Mouse (Mus musculus) forebrain, embryonic 15.5 days (tissue): Measurements from ENCODE around the gene Aldoc. TPM values are rescaled to one million over a fixed set of nuclear protein-coding genes. Genes with fewer than 3 reads are reported as not detected.

Source experiments
- ATAC-seq: fragments of 200-750 bp; cut with Nextera tagmentation; replicated peaks from 2 replicates; pipeline ENCODE4 v1.8.0; 2017; ENCODE audit warnings: mild to moderate bottlenecking, moderate TSS enrichment, moderate library complexity
- H3K27ac ChIP-seq: fragments of 300-500 bp; sonication (generic); replicated peaks from 2 replicates; pipeline ENCODE4 v1.5.1; 2015; ENCODE audit warnings: mild to moderate bottlenecking, inconsistent platforms
- H3K27me3 ChIP-seq: fragments of 300-500 bp; sonication (generic); 2 replicates; pipeline ENCODE4 v1.6.1; 2015; ENCODE audit warnings: inconsistent platforms
- H3K36me3 ChIP-seq: fragments of 300-500 bp; sonication (generic); 2 replicates; pipeline ENCODE4 v1.6.1; 2015; ENCODE audit warnings: mild to moderate bottlenecking, inconsistent platforms
- H3K4me1 ChIP-seq: fragments of 300-500 bp; sonication (generic); 2 replicates; pipeline ENCODE4 v1.6.1; 2015; ENCODE audit warnings: inconsistent platforms
- H3K4me2 ChIP-seq: fragments of 300-500 bp; sonication (generic); replicated peaks from 2 replicates; pipeline ENCODE4 v1.6.1; 2015; ENCODE audit warnings: mild to moderate bottlenecking, inconsistent platforms
- H3K4me3 ChIP-seq: fragments of 300-500 bp; sonication (generic); 2 replicates; pipeline ENCODE4 v1.5.1; 2015; ENCODE audit warnings: mild to moderate bottlenecking, inconsistent platforms
- H3K9ac ChIP-seq: fragments of 300-500 bp; sonication (generic); replicated peaks from 2 replicates; pipeline ENCODE4 v1.6.1; 2015; ENCODE audit warnings: mild to moderate bottlenecking, inconsistent platforms
- H3K9me3 ChIP-seq: fragments of 300-500 bp; sonication (generic); 2 replicates; pipeline ENCODE4 v1.6.1; 2016; ENCODE audit warnings: inconsistent platforms
- WGBS: fragments of 180-500 bp; shearing (Covaris S2); methylation state at CpG from one replicate; pipeline ENCODE4 v1.1.7; 2015; ENCODE audit warnings: mixed read lengths; 5-methylcytosine and 5-hydroxymethylcytosine counted together
- polyA plus RNA-seq: library from polyadenylated mRNA; unstranded; fragments of >200 nt; fragmentation: Nextera tagmentation; extraction: Ambion mirVana; gene quantifications from 2 replicates; pipeline ENCODE4 v1.2.1, GENCODE M21; 2015

Gene Aldoc
- polyA plus RNA-seq, 1 experiment from 2014 or later, result 167 TPM

- no peaks in the 10 kb centered on the region for H3K4me1 ChIP-seq
- no peak for ATAC-seq
- no peak overlapping the region for H3K27ac ChIP-seq
- peaks cover 27% of the 10 kb centered on the region; the same call in 1 of the 2 replicates for H3K36me3 ChIP-seq
- no peak overlapping the region for H3K4me2 ChIP-seq
- no peaks in the 10 kb centered on the region for H3K9me3 ChIP-seq
- no peaks in the 10 kb centered on the region for H3K27me3 ChIP-seq
- no peak overlapping the region for H3K9ac ChIP-seq
- WGBS, result 92% methylated on average over 2 of the region's 2 CpGs
- H3K4me3 ChIP-seq, result no peak overlapping the region
Observed at GRCm38 (mm10) chr11:78313662-78314061, 9.1 kb upstream of the Aldoc start.

GRCm38 (mm10) chr11:78318411-78318810, 4.4 kb upstream of the Aldoc start:
- H3K4me3 ChIP-seq, result no peak overlapping the region
- H3K27ac ChIP-seq, result peak overlapping the region; percentile 33; the same call in 1 of the 2 replicates
- no peaks in the 10 kb centered on the region for H3K9me3 ChIP-seq
- no peak overlapping the region for H3K4me2 ChIP-seq
- no peak for ATAC-seq
- peaks cover 22% of the 10 kb centered on the region; the same call in 1 of the 2 replicates for H3K36me3 ChIP-seq
- H3K9ac ChIP-seq, result no peak overlapping the region
- WGBS, result 50% methylated on average over 2 of the region's 2 CpGs
- H3K4me1 ChIP-seq, result peaks cover 16% of the 10 kb centered on the region
- no peaks in the 10 kb centered on the region for H3K27me3 ChIP-seq

DNA sequence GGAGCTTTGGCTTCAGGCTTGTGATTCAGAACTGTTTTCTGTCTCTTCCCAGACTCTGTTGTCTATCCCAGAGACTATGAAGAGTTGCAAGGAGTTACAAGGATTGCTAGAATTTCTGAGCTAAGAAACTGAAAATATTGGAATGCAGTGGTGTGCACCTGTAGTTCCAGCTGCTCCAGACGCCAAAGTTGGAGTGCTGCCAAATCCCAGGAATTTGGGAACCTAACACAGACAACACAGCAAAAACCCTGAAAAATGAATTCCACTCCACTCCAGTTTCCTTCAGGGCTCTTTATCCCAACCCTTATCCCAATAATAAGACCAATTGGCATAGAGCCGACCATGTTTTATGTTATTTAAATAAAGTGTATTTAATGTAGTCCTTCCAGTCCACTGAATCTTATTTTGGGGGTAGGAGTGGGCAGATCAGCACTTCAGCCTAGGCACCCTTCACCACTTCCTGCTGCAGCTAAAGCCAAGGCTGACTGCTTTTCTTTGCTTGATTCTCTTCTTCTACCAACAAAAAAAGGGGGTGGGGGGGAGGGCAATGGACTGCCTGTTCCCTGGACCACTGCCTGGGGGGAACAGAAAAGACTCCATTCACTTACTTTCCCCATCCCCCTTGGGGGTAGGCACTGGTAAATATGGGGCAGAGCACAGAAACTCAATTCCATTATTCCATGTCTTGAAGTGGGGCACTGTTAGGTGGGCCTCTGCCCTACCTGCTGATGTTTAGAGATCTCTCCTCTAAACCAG, 514 bp upstream of the Aldoc start:
- Histone ChIP-seq H3K9ac (no peak overlapping the region), H3K4me3 (peak overlapping the region; percentile 25), H3K4me1 (peaks cover 28% of the 10 kb centered on the region), H3K9me3 (no peaks in the 10 kb centered on the region), H3K27ac (peak overlapping the region; percentile 82), H3K4me2 (peak overlapping the region; percentile 42), H3K27me3 (no peaks in the 10 kb centered on the region), H3K36me3 (peaks cover 10% of the 10 kb centered on the region; the same call in 1 of the 2 replicates)
- WGBS, result 16% methylated on average over 2 of the region's 2 CpGs
- ATAC-seq, result peak; percentile 58

GRCm38 (mm10) chr11:78324000-78324785, 1.4 kb downstream of the Aldoc start:
- 0 out of 2 replicates have a peak, but pooled peaks cover 6% of the 10 kb centered on the region for H3K36me3 ChIP-seq
- peak overlapping the region; percentile 25 for H3K4me3 ChIP-seq
- no peak overlapping the region for H3K9ac ChIP-seq
- 58% methylated on average over 15 of the region's 15 CpGs for WGBS
- peak overlapping the region; percentile 82; the same call in 1 of the 2 replicates for H3K27ac ChIP-seq
- H3K4me1 ChIP-seq, result peaks cover 33% of the 10 kb centered on the region
- peak overlapping the region; percentile 42 for H3K4me2 ChIP-seq
- H3K27me3 ChIP-seq, result no peaks in the 10 kb centered on the region
- no peaks in the 10 kb centered on the region for H3K9me3 ChIP-seq
- no peak for ATAC-seq

DNA sequence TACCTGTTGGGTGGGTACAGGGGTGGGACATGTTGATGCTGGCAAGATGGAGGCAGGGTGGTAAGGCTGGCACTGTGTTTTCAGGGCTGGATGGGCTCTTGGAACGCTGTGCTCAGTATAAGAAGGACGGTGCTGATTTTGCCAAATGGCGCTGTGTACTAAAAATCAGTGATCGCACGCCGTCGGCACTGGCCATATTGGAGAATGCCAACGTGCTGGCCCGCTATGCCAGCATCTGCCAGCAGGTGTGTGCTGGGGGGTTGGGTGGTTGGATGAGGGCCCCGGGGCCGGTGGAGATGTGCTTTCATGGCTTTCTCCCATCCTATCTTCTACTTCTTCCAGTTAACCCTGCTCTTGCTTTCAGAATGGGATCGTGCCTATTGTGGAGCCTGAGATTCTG, 2.2 kb downstream of the Aldoc start:
- Histone ChIP-seq H3K9me3 (no peaks in the 10 kb centered on the region), H3K36me3 (0 out of 2 replicates have a peak, but pooled peaks cover 4% of the 10 kb centered on the region), H3K4me3 (peak overlapping the region; percentile 25), H3K4me1 (peaks cover 39% of the 10 kb centered on the region), H3K9ac (no peak overlapping the region), H3K27me3 (no peaks in the 10 kb centered on the region), H3K27ac (peak overlapping the region; percentile 2; the same call in 1 of the 2 replicates), H3K4me2 (peak overlapping the region; percentile 42)
- no peak for ATAC-seq
- 87% methylated on average over 12 of the region's 12 CpGs for WGBS

DNA sequence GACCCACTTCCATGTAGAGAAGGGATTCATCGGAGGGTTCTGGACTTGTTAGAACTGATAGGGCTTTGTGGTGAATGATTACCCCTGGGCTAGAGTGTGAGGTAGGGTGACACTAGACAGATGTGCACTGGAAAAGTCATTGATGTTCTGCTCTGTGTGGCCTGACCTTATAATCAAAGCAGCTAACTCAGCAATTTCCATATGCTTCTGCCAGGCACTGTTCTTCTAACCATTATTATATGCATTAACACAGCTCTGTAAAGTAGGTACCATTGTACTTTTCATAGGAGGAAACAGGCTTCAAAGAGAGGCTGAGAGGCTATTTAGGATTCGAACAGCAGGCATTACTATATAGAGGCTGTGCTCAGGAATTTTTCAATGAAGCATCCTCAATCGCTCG, 4.4 kb downstream of the Aldoc start:
- ATAC-seq, result no peak
- WGBS, result 90% methylated on average over 4 of the region's 4 CpGs

DNA sequence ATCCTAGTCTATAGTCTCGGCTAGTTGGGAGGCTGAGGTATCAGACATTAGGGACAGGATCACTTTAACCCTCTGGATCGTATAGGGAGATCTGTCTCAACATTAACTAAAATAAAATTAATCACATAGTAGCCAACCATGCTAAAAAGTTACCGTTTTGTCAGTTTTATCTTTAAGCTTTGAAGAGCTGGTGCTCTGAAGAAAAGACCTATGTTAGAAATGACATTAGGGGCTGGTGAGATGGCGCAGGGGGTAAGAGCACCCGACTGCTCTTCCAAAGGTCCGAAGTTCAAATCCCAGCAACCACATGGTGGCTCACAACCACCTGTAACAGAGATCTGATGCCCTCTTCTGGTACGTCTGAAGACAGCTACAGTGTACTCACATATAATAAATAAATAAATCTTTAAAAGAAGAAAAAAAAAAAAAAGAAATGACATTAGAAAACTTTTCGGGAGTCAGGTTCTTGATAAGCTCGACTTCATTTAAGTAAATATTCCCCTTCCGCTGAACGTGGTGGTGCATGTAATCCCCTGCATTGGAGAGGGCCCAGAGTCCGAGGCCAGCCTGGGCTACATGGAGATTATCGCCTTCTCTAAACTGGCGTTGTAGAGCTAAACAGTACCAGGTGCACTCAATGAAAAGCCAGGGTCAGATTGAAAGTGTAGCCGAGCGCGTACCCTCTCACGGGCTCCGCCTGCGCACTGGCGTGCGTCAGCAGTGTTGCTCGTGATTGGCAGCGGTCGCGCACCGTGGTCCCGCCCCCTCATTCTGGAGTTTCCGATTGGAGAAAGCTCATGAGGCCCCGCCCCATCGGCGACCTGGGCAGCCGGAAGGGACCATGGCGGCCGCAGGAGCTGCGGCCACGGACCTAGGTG, 5.1 kb downstream of the Aldoc start, which contains the start of gene Pigs:
Pigs (plus strand) TSS at position 782 of the 878 bp plus-strand sequence.
- 13% methylated on average over 37 of the region's 37 CpGs for WGBS
- Histone ChIP-seq H3K4me3 (peak within 1 kb of the TSS; percentile 89), H3K9me3 (no peaks in the 10 kb centered on the region), H3K36me3 (peaks cover 8% of the 10 kb centered on the region), H3K4me2 (peak within 1 kb of the TSS; percentile 89), H3K4me1 (peaks cover 32% of the 10 kb centered on the region), H3K27me3 (no peaks in the 10 kb centered on the region), H3K27ac (peak within 1 kb of the TSS; percentile 56), H3K9ac (peak within 1 kb of the TSS; percentile 84)
- peak; percentile 96 for ATAC-seq

More for the DNA sequence above, 4.4 kb downstream of the Aldoc start:
- no peak overlapping the region for H3K9ac ChIP-seq
- no peaks in the 10 kb centered on the region for H3K9me3 ChIP-seq
- H3K27me3 ChIP-seq, result no peaks in the 10 kb centered on the region
- no peak overlapping the region for H3K4me2 ChIP-seq
- H3K4me1 ChIP-seq, result peaks cover 37% of the 10 kb centered on the region
- 0 out of 2 replicates have a peak, but pooled peaks cover 1% of the 10 kb centered on the region for H3K36me3 ChIP-seq
- H3K27ac ChIP-seq, result no peak overlapping the region
- no peak overlapping the region for H3K4me3 ChIP-seq

GRCm38 (mm10) chr11:78328512-78329056, 5.8 kb downstream of the Aldoc start:
- Histone ChIP-seq H3K4me1 (peaks cover 25% of the 10 kb centered on the region), H3K27ac (peak overlapping the region; percentile 56), H3K9ac (peak overlapping the region; percentile 84), H3K36me3 (peaks cover 15% of the 10 kb centered on the region), H3K27me3 (no peaks in the 10 kb centered on the region), H3K4me3 (peak overlapping the region; percentile 89), H3K9me3 (no peaks in the 10 kb centered on the region), H3K4me2 (peak overlapping the region; percentile 89)
- ATAC-seq, result peak; percentile 62
- under 1% methylated on average over 33 of the region's 41 CpGs for WGBS

DNA sequence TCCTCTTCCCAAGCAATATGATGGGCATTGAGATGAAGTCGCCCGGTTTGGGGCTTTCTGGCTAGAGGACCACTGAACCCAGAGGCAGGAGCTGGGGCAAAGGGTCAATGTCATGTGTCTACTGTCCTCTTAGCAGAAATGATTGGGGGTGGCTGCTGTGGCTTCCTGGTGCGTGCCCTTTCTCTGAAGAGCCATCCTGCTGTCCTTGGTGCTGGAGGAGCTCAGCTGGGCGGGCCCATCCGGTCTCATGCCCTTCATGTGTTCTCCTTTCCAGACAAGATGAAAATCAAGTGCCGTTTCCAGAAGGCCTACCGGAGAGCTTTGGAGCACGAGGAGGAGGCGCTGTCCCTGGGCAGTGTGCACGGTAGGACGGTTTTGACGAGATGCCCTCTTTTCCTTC, 9.9 kb downstream of the Aldoc start:
- H3K36me3 ChIP-seq, result peaks cover 44% of the 10 kb centered on the region
- no peak overlapping the region for H3K4me2 ChIP-seq
- no peak overlapping the region for H3K4me3 ChIP-seq
- H3K27me3 ChIP-seq, result no peaks in the 10 kb centered on the region
- 95% methylated on average over 12 of the region's 12 CpGs for WGBS
- no peak overlapping the region for H3K27ac ChIP-seq
- no peaks in the 10 kb centered on the region for H3K9me3 ChIP-seq
- H3K4me1 ChIP-seq, result peaks cover 14% of the 10 kb centered on the region
- no peak overlapping the region for H3K9ac ChIP-seq
- ATAC-seq, result no peak

DNA sequence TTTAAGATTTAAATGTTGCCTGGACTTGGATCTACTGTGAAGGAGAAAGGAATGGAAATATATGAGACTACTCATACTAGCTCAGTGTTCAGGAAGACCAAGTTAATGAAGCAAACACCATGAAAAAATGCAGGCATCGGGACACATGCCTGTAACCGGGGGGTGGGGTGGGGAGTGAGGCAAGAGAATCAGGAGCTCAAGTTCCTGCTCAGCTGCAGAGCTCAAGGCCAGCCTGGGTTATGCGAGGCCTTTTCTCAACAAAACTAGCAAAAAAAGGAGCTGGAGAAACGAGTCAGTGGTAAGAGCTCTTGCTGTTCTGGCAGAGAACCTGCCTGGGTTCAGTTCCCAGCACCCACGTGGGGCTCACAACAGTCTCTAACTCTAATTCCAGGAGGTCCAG, 11.2 kb downstream of the Aldoc start:
- Histone ChIP-seq H3K4me3 (no peak overlapping the region), H3K4me1 (peaks cover 11% of the 10 kb centered on the region), H3K9me3 (no peaks in the 10 kb centered on the region), H3K4me2 (no peak overlapping the region), H3K27me3 (no peaks in the 10 kb centered on the region), H3K27ac (no peak overlapping the region), H3K36me3 (peaks cover 49% of the 10 kb centered on the region), H3K9ac (no peak overlapping the region)
- WGBS, result 92% methylated on average over 5 of the region's 5 CpGs
- no peak for ATAC-seq

GRCm38 (mm10) chr11:78337040-78337439, 14.3 kb downstream of the Aldoc start:
- Histone ChIP-seq H3K9ac (no peak overlapping the region), H3K4me2 (no peak overlapping the region), H3K27me3 (no peaks in the 10 kb centered on the region), H3K36me3 (peaks cover 63% of the 10 kb centered on the region), H3K27ac (no peak overlapping the region), H3K4me1 (no peaks in the 10 kb centered on the region), H3K9me3 (no peaks in the 10 kb centered on the region), H3K4me3 (no peak overlapping the region)
- 98% methylated on average over 8 of the region's 8 CpGs for WGBS
- ATAC-seq, result no peak
